ENCODE assay signal across 19 mouse cellular contexts in genomic region chr11:25994128-25994527, GRCm38 (mm10).
"Had no signal": no experiment of that assay in that cellular context is flagged by ENCODE, and none has a peak within 500 bp of the region (broad histone marks: within the 10 kb centered on the region; RNA-seq: fewer than 3 reads in every experiment).

No protein-coding gene starts in this region.

- H3K4me3 ChIP-seq: lung, embryonic 15.5 days; megakaryocyte, embryonic 14.5 days; midbrain, embryonic 13.5 days; myocyte; neural tube, embryonic 13.5 days; neural tube, embryonic 15.5 days had no signal

- DNase-seq: liver, postnatal 0 days; lung, adult 2 months; lung, postnatal 14 days; lung, postnatal 36 days; retina, postnatal 1 day; right cerebral cortex, adult 18-20 months; right cerebral cortex, postnatal 14 days; thymus, adult 18-20 months; thymus, postnatal 14 days; thymus, postnatal 36 days had no signal

- H3K36me3 ChIP-seq: lung, embryonic 15.5 days; midbrain, embryonic 13.5 days; neural tube, embryonic 13.5 days; neural tube, embryonic 15.5 days had no signal

- H3K27me3 ChIP-seq: lung, embryonic 15.5 days; megakaryocyte, embryonic 14.5 days; midbrain, embryonic 13.5 days; neural tube, embryonic 13.5 days; neural tube, embryonic 15.5 days had no signal

- H3K27ac ChIP-seq: lung, embryonic 15.5 days; macrophage; midbrain, embryonic 13.5 days; neural tube, embryonic 13.5 days; neural tube, embryonic 15.5 days had no signal

- H3K9ac ChIP-seq: liver, postnatal 0 days; lung, embryonic 15.5 days; midbrain, embryonic 13.5 days; neural tube, embryonic 13.5 days; neural tube, embryonic 15.5 days had no signal

- H3K9me3 ChIP-seq: lung, embryonic 15.5 days; megakaryocyte, embryonic 14.5 days; midbrain, embryonic 13.5 days; neural tube, embryonic 13.5 days; neural tube, embryonic 15.5 days had no signal

- ATAC-seq: liver, postnatal 0 days; lung, postnatal 0 days; midbrain, embryonic 13.5 days; midbrain, embryonic 16.5 days had no signal

- H3K4me1 ChIP-seq: lung, embryonic 15.5 days; megakaryocyte, embryonic 14.5 days had no signal
